Mouse (Mus musculus) T-cell, adult 2 months (primary cell): ENCODE data around the gene Npr2.
"Not testable (repeated sequence)": the region's sequence is repeated elsewhere in the genome, so short reads cannot be mapped to it uniquely, and the experiment has no call there.

ENCODE experiments used
- DNase-seq: peaks from one replicate; pipeline ENCODE4 v3.0.0; 2022; ENCODE audit warnings: low spot score

Gene Npr2

DNA sequence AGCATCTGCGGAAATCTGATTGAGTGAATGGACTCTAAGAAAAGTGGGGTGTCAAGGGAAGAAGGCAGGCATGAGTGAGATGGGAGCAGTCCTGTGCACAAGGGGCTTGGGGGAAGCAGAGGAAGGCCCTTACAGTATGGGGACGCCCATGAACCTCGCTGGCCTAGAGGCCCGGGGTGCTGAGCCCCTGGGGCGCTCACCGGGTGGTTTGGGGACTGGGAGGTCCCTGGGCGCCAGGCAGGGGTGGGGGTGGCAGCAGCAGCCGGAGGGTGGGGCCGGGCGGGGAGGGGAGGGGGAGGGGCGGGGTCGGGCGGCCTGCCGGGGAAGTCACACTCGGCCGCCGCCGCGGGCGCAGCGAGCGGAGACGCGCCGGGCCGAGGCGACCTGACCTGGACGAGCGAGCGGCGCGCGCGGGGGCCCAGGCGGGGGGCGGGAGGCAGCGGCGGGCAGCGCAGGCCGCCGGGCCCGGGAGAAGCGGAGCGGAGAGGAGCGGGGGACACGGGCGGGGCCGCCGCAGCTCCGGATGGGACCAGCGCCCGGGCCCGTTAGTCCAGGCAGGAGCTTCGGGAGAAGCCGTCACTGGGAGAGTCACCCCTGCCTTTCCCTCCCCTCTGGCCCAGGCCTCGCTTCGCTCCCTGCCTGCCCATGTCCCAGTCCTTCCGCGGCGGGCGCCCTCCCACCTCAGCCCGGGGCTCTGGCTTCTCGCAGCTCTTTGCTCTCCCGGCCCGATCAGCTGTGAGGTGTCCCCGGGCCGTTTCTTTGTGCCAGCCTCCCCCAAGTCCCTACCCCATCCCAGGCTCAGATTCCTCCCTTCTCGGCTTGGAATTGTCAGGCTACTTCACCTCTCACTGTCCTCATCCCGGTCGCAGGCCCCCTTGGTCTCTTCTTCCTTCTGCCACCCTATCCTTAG is at the start of gene Npr2:
TSS of gene Npr2 (plus strand) at position 890 of the 910 bp plus-strand sequence.
- no peak for DNase-seq

DNA sequence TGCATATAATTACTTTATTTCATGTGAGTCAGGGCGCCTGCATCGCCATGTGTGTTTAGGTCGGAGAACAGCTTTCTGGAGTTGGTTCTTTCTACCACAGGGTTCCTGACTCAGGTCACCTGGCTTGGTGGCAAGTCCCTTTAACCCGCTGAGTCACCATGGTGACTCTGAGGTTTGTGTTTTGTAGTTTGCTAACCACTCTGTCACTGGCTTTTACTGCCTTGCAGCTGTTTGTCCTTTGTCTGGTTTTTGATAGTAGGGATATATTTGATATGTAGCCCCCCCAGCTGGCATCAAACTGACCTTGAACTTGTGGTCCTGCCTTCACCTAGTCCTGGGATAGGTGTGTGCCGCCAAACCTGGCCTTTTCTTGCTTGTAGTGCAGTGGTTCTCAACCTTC is 49.5 kb upstream of the Npr2 start:
- no peak for DNase-seq

DNA sequence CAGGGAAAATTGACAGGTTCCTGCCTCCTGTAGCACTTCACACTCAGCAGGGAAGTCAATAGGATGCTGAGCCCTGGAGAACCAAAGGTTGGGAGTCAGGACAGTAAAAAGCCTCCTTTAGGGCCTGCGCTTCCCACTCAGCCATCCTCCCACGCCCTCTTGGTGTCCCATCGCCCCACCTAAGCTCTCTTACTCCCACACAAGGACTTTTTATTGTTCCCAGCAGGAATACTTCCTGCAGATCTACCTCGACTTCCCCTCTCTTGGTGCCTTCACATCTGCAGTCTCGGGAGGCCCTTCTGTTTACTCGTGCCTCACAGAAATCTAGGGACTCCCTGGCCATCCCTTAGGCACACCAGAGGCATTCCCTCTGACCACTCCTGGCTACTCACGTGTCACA is 48.3 kb upstream of the Npr2 start:
- no peak for DNase-seq

DNA sequence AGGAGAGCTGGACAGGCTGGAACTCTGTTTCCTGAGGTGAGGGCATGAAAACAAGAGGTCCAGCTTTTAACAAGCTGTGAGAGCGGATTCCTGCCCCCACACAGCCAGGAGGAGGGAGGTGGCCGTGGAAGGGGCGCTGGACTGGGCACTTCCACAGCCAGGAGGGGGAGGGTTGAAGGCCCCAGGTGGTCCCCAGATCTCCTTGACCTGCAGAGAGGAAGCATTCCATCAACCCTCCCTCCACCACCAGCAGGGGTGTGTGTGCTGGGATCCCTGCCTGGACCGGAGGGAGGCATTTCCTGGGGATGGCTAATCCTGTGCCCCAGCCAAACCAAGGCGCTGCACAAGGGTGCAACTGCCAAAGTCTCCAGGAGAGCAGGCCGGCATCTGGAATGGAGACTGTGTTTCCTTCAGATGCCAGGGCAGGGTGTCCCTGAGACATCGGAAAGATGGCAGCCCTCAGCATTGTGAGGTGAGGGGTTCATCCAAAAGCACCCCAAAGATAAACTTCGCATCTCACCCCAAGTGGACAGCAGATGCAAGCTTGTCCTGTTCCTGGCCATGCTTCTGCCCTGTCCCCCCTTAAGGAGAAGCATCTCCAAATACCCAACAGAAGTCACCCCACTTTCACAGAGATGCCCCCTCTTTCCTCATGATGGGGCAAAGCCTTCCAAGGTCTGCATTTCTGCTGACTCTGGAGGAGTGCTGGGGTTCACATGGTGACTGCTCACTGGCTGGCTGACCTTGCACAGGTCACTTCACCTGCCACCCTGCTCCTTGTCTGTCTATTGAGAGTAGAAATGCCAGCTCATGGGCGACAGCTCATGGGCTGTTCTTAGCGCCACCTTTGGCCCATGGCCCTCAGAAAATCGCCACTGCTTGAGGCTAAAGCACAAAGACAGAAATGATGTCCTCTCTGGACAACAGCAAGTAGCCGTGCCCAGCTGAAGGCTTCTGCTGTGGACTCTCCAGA is 47.0 kb upstream of the Npr2 start, which contains the start of gene Msmp:
TSS of gene Msmp (minus strand) at position 51 of the 973 bp plus-strand sequence.
- no peak for DNase-seq

DNA sequence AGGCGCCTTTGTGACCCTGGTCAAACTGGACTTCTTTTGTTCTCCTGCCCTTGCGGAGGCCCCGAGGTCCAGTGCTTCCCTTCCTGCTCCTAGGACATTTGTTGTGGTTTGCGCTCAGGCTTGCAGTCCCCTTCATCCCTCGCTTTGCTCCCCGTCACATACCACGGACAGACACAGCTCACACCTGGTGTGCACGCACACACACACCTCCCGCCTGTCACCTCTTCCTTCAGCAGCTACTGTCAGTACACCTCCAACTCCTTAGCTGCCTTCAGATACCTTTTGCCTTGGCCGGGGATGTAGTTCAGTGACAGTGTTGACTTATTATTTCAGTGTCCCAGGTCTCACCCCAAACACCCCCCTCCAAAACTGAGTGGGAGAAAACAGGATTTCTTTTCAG is 46.1 kb upstream of the Npr2 start:
- no peak for DNase-seq

DNA sequence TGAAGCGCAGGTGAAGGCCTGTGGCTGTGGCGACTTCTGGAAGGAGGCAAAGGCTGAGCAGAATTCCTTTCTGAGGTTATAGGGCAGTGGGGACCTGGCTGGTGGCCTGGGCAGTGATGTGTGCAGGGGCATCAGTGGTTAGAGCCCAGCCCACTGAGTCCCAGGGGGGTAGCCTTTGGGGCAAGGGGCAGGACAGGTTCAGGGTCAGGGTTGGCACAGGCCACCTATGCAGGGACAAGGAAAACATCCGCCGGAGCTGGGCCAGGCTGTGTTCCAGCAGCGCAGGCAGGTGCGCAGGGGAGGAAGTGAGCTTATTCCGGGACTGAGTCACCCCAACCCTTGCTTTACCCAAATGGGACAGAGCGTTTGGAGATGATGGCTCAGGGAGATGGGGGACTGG is 45.3 kb upstream of the Npr2 start:
- no peak for DNase-seq

DNA sequence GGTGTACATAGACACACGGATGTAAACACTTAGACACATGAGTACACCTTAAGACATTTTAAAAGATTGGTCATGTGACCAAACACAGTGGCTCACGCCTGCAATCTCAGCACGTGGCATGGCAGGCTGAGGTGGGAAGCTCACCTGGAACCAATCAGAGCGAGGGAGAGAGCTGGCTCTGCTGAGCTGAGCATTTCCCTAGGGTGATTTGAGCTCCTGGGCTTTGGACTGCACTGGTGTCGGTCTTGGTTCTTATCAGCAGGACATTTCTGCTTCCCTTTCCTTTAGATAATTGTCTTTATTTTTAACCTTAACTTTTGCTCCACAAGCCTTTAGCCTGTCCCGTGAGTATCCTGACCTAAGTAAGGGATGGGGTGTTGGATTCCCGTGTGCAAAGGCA is 44.1 kb upstream of the Npr2 start:
- DNase-seq = no peak

DNA sequence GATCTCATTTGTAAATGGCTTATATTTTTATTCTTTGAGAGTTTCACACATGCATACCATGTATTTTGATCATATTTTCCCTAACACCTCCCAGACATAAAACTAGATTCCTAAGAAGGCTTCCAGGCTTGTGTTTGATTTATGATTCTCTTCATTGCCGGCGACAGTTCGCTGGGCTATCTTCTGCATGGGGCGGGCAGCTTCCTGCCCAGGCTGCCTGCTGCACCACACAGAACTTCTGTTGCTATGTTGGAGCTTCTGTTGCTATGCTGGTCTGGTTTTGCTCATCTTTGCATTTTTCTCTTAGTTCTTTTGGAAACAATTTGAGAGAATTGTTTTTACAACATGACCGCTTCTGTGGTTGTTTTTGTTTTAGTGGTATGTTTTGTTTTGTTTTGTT is 40.2 kb upstream of the Npr2 start:
- DNase-seq = no peak

DNA sequence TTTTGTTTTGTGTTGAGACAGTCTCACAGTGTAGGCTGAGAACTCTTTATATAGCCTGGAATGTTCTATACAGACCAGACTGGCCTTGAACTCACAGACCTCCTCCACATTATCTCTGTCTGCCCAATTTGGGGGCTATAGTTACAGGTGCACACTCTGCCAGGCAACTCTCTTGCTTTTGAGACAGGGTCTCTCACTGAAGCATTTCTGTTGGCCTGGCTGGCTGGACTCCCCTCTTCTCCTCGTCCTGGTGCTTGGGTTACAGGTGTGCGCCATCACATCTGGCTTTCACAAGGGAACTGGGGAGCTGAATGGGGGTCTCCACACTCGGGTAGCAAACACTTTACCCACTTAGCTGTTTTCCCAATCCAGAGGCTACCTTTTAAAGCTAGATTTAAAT is 39.8 kb upstream of the Npr2 start:
- no peak for DNase-seq

DNA sequence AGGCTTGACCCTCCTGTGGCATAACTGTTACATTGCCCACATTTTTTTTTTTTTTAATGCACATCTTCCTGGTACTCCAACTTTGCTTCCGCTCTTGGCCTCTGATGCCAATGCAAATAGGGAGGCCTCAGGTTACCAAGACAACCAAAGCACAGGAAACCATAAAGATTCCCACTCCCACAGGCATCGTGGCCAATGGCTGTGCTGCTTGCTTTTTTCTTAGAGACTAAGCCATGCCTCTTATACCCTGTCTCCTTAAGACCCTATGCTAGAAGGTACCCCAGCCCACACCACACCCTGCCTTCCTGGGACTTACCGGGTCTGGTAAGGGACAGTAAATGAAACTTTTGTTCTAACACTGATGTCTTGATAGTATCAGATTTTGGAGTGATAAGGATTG is 38.3 kb upstream of the Npr2 start:
- no peak for DNase-seq

DNA sequence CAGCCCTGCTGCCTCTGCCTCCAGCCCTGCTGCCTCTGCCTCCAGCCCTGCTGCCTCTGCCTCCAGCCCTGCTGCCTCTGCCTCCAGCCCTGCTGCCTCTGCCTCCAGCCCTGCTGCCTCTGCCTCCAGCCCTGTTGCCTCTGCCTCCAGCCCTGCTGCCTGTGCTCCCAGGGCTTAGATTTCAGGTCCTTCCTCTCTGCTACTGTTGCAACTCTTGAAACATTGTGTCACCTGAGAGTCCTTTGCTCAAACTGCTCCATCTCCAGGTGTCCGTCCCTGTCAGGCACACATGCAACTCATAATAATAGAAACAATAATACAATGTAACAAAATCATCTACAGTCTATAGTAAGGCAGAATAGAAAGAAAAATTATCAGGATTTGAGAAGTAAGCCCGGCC is 35.1 kb upstream of the Npr2 start:
- DNase-seq = not testable (repeated sequence)

DNA sequence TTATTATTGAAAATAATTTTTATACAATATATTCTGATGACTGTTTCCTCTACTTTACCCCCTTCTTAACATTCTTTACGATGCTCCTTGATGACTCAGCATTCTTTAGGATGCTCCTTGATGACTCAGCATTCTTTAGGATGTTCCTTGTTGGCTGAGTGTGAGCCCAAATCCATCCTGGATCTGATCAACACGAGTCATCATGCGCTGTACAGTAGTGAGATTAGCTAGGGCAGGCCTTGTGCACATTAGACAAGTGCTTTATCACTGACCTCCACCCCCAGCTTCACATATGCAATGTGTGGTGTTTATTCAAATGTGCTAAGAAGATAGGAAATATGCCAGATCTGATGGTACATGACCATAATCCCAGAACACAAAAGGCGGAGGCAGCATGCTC is 33.5 kb upstream of the Npr2 start:
- DNase-seq = no peak

DNA sequence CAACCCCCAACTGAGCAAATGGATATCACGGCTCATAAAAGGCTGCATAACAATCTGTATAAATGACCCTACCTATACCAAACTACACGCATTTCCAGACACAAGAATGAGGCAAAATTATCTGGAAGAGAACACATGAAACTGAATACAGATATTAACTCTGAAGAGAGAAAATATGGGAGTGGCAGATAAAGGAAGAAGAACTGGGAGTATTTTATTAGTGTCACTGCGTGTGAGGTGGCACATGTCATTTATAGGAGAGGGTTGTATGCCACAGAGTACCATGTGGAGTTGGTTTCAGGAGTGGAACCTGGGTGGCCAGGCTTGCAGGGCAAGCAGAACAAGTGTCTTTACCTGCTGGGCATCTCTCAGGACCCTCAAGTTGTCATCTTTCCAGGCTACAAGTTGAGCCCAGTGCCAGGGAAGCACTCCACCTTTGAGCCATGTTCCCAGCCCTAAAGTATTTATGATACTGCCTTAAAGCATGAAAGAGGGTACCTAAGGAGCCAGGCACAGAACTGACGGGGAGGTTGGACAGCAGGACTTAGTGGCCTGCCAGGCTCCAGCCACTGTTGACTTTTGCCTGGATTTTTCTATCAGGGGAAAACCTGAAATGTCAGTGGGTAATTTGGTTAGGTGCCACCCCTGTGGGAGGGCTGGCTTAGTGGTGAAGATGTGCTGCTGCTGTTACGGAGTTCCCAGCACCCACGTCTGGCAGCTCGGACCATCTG is 32.9 kb upstream of the Npr2 start:
- DNase-seq = no peak

DNA sequence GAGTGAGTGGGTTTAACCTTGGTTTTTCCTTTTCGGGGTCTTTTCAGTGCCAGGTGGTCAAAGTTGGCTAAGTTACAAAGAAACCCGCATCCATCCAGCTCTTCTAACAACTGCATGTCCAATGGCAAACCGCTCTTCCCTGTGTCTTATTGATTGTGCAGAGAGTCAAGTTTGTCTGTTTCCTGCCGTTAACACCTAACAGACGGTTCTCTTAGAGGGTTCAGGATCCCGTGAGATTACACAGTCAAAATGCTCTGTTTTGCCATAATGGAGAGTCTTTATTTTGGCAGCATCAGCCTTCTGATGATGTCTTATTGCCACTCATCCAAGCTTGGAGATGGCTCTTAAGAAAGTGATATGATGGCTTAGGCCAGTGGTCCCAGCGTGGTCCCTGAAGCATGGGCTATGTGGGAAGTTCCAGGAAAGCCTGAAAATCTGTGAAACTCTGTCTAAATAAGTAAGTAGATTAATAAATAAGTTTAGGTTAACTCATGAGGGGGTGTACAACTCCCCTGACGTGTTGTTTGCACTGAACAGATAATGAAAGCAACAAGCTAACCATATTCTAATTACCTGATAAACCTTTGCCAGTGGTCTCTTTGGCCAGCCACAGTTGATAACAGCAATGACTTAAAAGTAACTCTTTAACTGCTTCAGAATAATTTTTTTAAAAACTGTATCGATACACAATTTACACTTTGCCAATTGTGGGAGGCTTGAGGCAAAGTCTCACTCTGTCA is 31.4 kb upstream of the Npr2 start:
- no peak for DNase-seq

DNA sequence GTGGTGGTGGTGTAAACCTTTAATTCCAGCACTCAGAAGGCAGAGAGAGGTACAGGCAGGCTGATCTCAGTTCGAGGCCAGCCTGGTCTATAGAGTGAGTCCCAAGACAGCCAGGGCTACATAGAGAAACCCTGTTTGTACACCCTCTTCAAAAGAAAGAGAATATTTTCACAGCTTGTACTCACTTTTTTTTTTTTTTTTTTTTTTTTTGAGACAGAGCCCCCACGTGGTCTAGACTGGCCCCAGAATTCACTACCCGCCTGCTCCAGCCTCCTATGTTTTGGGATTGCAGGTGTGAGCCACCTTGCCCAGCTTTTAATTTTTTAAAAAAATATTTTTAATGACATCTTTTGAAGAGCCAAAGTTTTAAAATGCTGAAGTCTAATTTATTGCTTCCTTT is 27.6 kb upstream of the Npr2 start:
- DNase-seq = no peak

DNA sequence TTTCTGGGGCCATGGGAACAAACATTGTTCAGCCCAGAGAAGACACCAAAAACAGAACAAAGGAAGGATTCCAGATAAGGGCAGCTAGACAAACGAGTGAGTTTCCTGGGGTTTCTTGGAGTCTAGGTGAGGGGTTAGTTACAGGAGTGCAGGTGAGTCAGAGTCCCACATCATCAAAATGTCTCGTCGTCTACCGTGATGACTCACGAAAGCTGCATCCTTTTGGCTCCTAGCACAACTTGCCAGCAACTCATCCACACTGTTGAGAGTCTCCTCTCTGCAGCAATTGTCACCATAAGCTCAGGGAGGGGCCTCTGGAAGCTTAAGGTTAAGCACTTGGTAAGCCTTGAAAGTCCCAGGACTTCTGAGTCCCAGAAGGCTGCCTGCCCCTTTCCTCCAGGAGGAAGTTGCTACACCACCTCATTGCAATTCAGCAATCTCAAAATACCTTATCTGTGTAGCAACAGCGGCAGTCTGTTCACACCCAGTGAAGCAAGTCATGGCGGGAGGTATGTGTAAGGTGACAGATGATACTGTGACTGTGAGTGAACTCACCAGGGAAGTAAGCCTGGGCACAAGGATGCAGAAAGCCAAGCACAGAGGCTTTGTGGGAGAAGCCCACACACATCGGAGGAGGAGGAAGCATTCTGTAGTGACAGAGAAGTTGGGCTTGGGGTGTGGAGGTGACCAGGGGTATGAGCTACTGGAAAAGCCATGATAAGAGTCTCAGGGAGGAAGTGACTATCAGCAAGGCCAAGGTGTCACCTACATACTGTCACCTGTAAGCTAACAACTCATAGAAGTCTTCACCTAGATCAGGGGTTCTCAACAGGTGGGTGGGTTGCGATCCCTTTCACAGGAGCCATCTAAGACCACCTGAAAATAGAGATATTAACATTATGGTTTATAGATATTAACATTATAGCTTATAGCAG is 26.7 kb upstream of the Npr2 start:
- DNase-seq = no peak

DNA sequence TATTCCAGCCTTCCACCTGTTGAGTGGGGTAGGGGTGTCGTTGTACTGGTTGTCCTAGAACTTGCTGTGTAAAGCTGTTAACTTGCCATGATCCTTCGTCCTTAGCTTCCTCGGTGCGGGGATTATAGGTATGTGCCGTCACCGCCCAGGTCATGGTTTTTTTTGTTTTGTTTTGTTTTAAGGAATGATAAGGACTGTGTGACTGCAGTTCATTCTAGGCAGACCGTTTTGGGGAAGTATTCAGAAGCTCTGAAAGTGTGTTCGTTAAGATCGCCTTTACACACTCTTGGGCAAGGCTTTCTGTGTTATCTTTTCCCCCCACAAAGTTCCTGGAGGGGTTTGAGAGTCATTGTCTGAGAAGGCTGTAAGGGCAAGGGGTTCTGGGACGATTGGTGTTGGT is 19.2 kb upstream of the Npr2 start:
- no peak for DNase-seq

DNA sequence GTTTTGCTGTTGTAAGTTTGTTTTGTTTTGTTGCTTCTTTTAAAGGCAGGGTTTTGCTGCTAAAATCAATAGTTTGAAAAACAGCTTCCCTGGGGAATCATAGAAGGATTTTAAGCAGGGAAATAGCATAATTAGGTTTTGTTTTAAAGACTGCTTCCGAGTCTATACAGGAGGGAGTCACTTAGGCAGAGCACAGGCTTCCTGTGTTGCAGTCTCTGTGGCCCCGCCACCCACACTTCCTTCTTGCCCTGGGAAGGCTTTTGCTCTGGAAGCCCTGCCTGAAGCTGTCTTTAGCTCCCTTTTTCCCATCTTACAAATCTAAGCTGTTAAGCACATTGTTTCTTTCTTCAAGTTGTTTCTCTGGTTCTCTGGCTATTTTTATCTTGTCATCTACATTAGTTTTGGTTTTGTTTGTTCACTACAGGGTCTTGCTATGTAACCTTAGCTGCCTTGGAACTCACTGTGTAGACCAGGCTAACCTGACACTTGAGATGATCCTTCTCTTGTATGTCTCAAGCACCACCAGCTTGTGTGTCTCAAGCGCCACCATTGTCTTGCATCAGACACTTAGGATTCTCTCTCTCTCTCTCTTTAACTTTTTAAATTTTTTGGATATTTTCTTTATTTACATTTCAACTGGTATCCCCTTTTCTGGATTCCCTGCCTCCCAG is 18.5 kb upstream of the Npr2 start:
- no peak for DNase-seq

DNA sequence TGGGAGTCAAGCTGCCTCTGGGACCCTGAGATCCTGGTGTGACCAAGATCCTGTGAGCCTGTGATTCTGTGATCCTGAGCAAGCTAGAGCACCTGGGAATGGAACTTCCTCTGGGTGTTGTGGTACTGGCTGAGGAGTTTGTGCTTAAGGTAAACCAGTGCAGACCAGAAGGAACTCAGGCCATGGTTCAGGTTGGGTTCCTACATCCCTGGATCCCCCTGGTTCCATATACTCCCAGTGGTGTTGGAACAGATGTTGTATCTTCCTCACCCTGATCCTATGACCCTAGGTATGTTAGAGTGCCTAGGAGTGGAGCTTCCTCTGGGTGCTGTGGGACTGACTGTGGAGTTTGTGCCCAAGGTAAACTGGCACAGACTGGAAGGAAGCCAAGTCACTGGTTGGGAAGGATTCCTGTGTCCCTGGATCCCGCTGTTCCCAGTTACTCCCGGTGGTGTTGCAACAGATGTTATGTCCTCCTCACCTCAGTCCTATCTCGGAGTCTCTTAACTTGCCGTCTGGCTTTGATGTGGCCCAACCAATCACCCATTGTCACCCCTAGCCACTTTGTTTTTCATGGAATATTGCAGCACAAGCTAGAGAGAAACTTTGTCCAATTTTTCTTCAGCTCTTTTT is 11.5 kb upstream of the Npr2 start:
- no peak for DNase-seq
